Mouse (Mus musculus): ENCODE data around the gene Esyt2.

DNA sequence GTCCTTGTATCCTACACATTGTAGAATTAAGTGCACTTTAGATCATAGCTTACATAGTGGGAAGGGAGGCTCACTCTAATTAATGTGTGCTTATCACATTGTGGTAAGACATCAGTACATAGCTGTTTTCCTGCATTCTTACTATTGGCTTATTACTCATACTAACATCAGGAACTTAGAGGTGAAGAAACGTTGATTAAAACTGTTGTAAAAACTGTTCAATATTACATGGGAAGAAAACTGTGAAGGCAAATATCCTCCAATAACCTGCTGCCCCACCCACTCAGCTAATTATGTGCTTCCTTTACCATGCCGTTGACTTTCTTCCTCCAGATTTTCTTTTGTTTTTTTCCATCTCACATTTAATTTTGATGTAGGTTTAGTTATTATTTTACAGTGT, 87.9 kb downstream of the Esyt2 start:
- TF ChIP-seq TCF12 (IDR thresholded peaks at IDR 0.05; ENCODE audit: insufficient read depth, poor library complexity, severe bottlenecking): no peak
- no peak for TF ChIP-seq MAX (IDR thresholded peaks at IDR 0.05; ENCODE audit: low read depth)
- no peak for TF ChIP-seq E2F4 (IDR thresholded peaks at IDR 0.05; ENCODE audit: insufficient read depth)
- no peak for TF ChIP-seq POLR2A (IDR thresholded peaks at IDR 0.05; ENCODE audit: insufficient read length, low read depth)
- TF ChIP-seq POLR2AphosphoS2 (IDR thresholded peaks at IDR 0.05; ENCODE audit: insufficient read length, low read depth): no peak
- no peak for TF ChIP-seq USF1 (IDR thresholded peaks at IDR 0.05; ENCODE audit: low read depth)
- no peak for TF ChIP-seq SRF (IDR thresholded peaks at IDR 0.05; ENCODE audit: control insufficient read depth, insufficient read length, low read depth)

Measured in myocyte (in vitro differentiated cells).